Comparison of ENCODE assay signal across 8 mouse cellular contexts in the genomic region with DNA sequence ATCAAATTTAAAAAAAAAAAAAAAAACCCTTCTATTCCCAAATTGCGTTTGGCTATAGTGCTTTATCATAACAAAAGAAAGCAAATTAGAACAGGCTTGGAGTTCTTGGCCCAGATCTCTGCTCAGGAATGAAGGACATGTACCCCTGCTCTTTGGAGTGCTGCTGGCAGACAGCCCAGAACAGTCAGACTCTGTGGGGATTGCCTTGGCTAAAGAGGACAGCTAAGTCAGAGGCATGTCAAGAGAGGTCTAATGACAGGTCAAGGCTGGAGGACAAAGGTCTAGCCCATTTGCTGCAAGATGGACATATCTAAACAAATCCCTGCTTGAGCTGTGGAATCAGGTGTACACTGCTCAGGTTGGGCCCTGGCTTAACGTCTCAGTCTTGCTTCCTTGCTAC. TPM values are rescaled to one million over a fixed set of nuclear protein-coding genes. Genes with fewer than 3 reads are reported as not detected.
DNase-seq lines count a peak whose midpoint lies in the region; ATAC-seq and TF ChIP-seq lines count a peak whose summit lies in the region.

No protein-coding gene starts in this region.

- no peak for TF ChIP-seq CTCF in brain, embryonic 14.5 days (IDR thresholded peaks at IDR 0.05; ENCODE audit: borderline replicate concordance, extremely low read depth, insufficient read depth, insufficient read length)

- H3K4me2 ChIP-seq in midbrain, embryonic 14.5 days (ENCODE audit: low read length) = no peak overlapping the region
- H3K4me2 ChIP-seq in midbrain, embryonic 15.5 days = no peak overlapping the region

- WGBS in midbrain, embryonic 14.5 days = 79% methylated on average over 2 of the region's 2 CpGs
- 77% methylated on average over 2 of the region's 2 CpGs for WGBS in midbrain, embryonic 15.5 days

- no peaks in the 10 kb centered on the region for H3K27me3 ChIP-seq in midbrain, embryonic 14.5 days (ENCODE audit: control insufficient read depth, insufficient read depth, low read length)
- H3K27me3 ChIP-seq in midbrain, embryonic 15.5 days (replicated peaks) = no peaks in the 10 kb centered on the region

- no peaks in the 10 kb centered on the region for H3K36me3 ChIP-seq in midbrain, embryonic 14.5 days (ENCODE audit: control insufficient read depth, insufficient read depth, low read length)
- H3K36me3 ChIP-seq in midbrain, embryonic 15.5 days (replicated peaks) = no peaks in the 10 kb centered on the region

- H3K4me1 ChIP-seq in midbrain, embryonic 14.5 days (ENCODE audit: control insufficient read depth, insufficient read depth, low read length) = no peaks in the 10 kb centered on the region
- H3K4me1 ChIP-seq in midbrain, embryonic 15.5 days = no peaks in the 10 kb centered on the region

- TF ChIP-seq POLR2A in brain, embryonic 14.5 days (IDR thresholded peaks at IDR 0.05; ENCODE audit: borderline replicate concordance, extremely low read depth, insufficient read depth, insufficient read length, poor library complexity, severe bottlenecking) = no peak

- no peaks in the 10 kb centered on the region for H3K9me3 ChIP-seq in midbrain, embryonic 14.5 days (ENCODE audit: control insufficient read depth, low read length)
- H3K9me3 ChIP-seq in midbrain, embryonic 15.5 days = 0 out of 2 replicates have a peak, but pooled peaks cover 2% of the 10 kb centered on the region

- DNase-seq in midbrain, embryonic 14.5 days = peak; percentile 39
- peak; percentile 65 for DNase-seq in brain, embryonic 14.5 days (ENCODE audit: low read depth)
- DNase-seq in heart, postnatal 36 days = peak; percentile 67 to 68
- DNase-seq in lung, postnatal 25 days (ENCODE audit: low spot score) = peak; percentile 78
- no peak for DNase-seq in layer of hippocampus, adult 8-10 months (ENCODE audit: low spot score in 2 of 2)

- intact Hi-C loops in heart, postnatal 36 days (cut with DNase I) = no loop called here

- no peak overlapping the region for H3K4me3 ChIP-seq in midbrain, embryonic 14.5 days (replicated peaks; ENCODE audit: low read depth, low read length)
- no peak overlapping the region for H3K4me3 ChIP-seq in midbrain, embryonic 15.5 days

- no peak for ATAC-seq in midbrain, embryonic 14.5 days (ENCODE audit: low FRiP score, low TSS enrichment)
- no peak for ATAC-seq in midbrain, embryonic 15.5 days (replicated peaks)
- ATAC-seq in frontal cortex, adult (ENCODE audit: low TSS enrichment) = no peak
- no peak for ATAC-seq in erythroid progenitor cell, adult 5-6 weeks (replicated peaks; ENCODE audit: low FRiP score, poor library complexity, severe bottlenecking)

- H3K9ac ChIP-seq in midbrain, embryonic 14.5 days (replicated peaks; ENCODE audit: low read length) = no peak overlapping the region
- no peak overlapping the region for H3K9ac ChIP-seq in midbrain, embryonic 15.5 days

- H3K27ac ChIP-seq in midbrain, embryonic 14.5 days (replicated peaks; ENCODE audit: low read depth, low read length) = no peak overlapping the region
- H3K27ac ChIP-seq in midbrain, embryonic 15.5 days = no peak overlapping the region

RNA-seq across cellular contexts. Expression of gene Gmpr, which starts 20.6 kb away (rescaled TPM):
- 26.1 and 27.0 TPM in 2 replicates for polyA plus RNA-seq in midbrain, embryonic 14.5 days (2014; fragmentation: Nextera tagmentation; extraction: Ambion mirVana)
- polyA plus RNA-seq in midbrain, embryonic 15.5 days (2015; fragmentation: Nextera tagmentation; extraction: Ambion mirVana) = 29.5 and 31.7 TPM in 2 replicates
- 16.8 and 19.9 TPM in 2 replicates for polyA plus RNA-seq in brain, embryonic 14.5 days (2012; rRNA removed)
- total RNA-seq in heart, postnatal 36 days (2021) = 100 to 1,000 TPM; 174 to 188 TPM
- total RNA-seq in layer of hippocampus, adult 8-10 months (2022) = 10 to 100 TPM; 65.2 to 76.9 (median 67.4) TPM
- 5.0 and 10.5 TPM in 2 replicates for total RNA-seq in erythroid progenitor cell, adult 5-6 weeks (2015; ENCODE audit: low replicate concordance)
- 1.2 and 1.8 TPM in 2 replicates for total RNA-seq in erythroid progenitor cell, adult 5-6 weeks (2017; ENCODE audit: low replicate concordance)

Comparison
In these comparisons a context has a peak if more than half of its experiments do, and no peak if none do; other contexts are left out.
1. DNase-seq: peak in midbrain, embryonic 14.5 days (single experiment), brain, embryonic 14.5 days (single experiment), heart, postnatal 36 days (2 of 2) and lung, postnatal 25 days (single experiment); none in layer of hippocampus, adult 8-10 months (0 of 2).
2. RNA of gene Gmpr, which starts 20.6 kb away (total RNA-seq): 174 to 188 TPM in heart, postnatal 36 days and 65.2 to 76.9 TPM in layer of hippocampus, adult 8-10 months; 1.2 to 10.5 TPM in erythroid progenitor cell, adult 5-6 weeks; every median in the first group is over 4 times any median in the second.